9 mouse cellular contexts compared by ENCODE assay signal in genomic region chr6:48538841-48539737, GRCm38 (mm10). TPM values are rescaled to one million over a fixed set of nuclear protein-coding genes. Genes with fewer than 3 reads are reported as not detected.
DNase-seq lines count a peak whose midpoint lies in the region; ATAC-seq and TF ChIP-seq lines count a peak whose summit lies in the region.
"Had no signal": no experiment of that assay in that cellular context is flagged by ENCODE, and none has a peak within 500 bp of the region (broad histone marks: within the 10 kb centered on the region; RNA-seq: fewer than 3 reads in every experiment).

No protein-coding gene starts in this region.

- peaks cover 20% of the 10 kb centered on the region for H3K4me1 ChIP-seq in embryonic fibroblast, embryonic 13.5 days (ENCODE audit: control insufficient read depth, insufficient read depth, low read length)
- peaks cover 16% of the 10 kb centered on the region for H3K4me1 ChIP-seq in midbrain, embryonic 11.5 days (ENCODE audit: control insufficient read depth, insufficient read depth, low read length)
- peaks cover 27% of the 10 kb centered on the region for H3K4me1 ChIP-seq in small intestine, adult 2 months (ENCODE audit: control insufficient read depth, insufficient read depth, insufficient read length, low read length)

- no peak for ATAC-seq in midbrain, embryonic 11.5 days (ENCODE audit: low FRiP score)

- intact Hi-C loops in heart, postnatal 25 days (cut with DNase I): loop anchor here (5.0 kb wide), 1 partner anchor 233 kb away; the partner anchor contains the start of gene Gimap3

- no peaks in the 10 kb centered on the region for H3K36me3 ChIP-seq in midbrain, embryonic 11.5 days (ENCODE audit: control insufficient read depth, insufficient read depth, low read length)
- H3K36me3 ChIP-seq in small intestine, adult 2 months (ENCODE audit: control insufficient read depth, insufficient read depth, low read length): no peaks in the 10 kb centered on the region
- H3K36me3 ChIP-seq: limb, embryonic 13.5 days had no signal

- no peak overlapping the region for H3K4me3 ChIP-seq in embryonic fibroblast, embryonic 13.5 days (ENCODE audit: insufficient read depth, low read length)
- H3K4me3 ChIP-seq in midbrain, embryonic 11.5 days (ENCODE audit: low read depth, low read length): no peak overlapping the region
- H3K4me3 ChIP-seq in small intestine, adult 2 months (ENCODE audit: low read depth, low read length): no peak overlapping the region
- H3K4me3 ChIP-seq: limb, embryonic 13.5 days had no signal

- peak overlapping the region; percentile 95 for H3K4me2 ChIP-seq in midbrain, embryonic 11.5 days
- H3K4me2 ChIP-seq: limb, embryonic 13.5 days had no signal

- no peak for TF ChIP-seq POLR2A in embryonic fibroblast, embryonic 13.5 days (IDR thresholded peaks at IDR 0.05; ENCODE audit: low read depth, low read length)
- no peak for TF ChIP-seq POLR2A in small intestine, adult 2 months (IDR thresholded peaks at IDR 0.05; ENCODE audit: low read depth, low read length)

- peak overlapping the region; percentile 91 for H3K9ac ChIP-seq in midbrain, embryonic 11.5 days (ENCODE audit: low read length)
- H3K9ac ChIP-seq: limb, embryonic 13.5 days had no signal

- 71% methylated on average over 4 of the region's 5 CpGs for WGBS in midbrain, embryonic 11.5 days
- 79% methylated on average over 5 of the region's 5 CpGs for WGBS in small intestine, adult 2 months

- H3K27me3 ChIP-seq in midbrain, embryonic 11.5 days (ENCODE audit: control insufficient read depth, insufficient read depth, low read length): no peaks in the 10 kb centered on the region
- no peaks in the 10 kb centered on the region for H3K27me3 ChIP-seq in small intestine, adult 2 months (ENCODE audit: control insufficient read depth, insufficient read depth, low read length)

- no peaks in the 10 kb centered on the region for H3K9me3 ChIP-seq in midbrain, embryonic 11.5 days (ENCODE audit: control insufficient read depth, low read length)
- H3K9me3 ChIP-seq: limb, embryonic 13.5 days had no signal

- H3K27ac ChIP-seq in embryonic fibroblast, embryonic 13.5 days (ENCODE audit: insufficient read depth, low read length): no peak overlapping the region
- H3K27ac ChIP-seq in midbrain, embryonic 11.5 days (ENCODE audit: low read depth, low read length): no peak overlapping the region
- no peak overlapping the region for H3K27ac ChIP-seq in small intestine, adult 2 months (ENCODE audit: insufficient read depth, low read depth, low read length)
- H3K27ac ChIP-seq: limb, embryonic 13.5 days had no signal

- TF ChIP-seq CTCF in embryonic fibroblast, embryonic 13.5 days (IDR thresholded peaks at IDR 0.05; ENCODE audit: borderline replicate concordance, insufficient read depth, low read length): peak; percentile 51; the same call in 1 of the 2 replicates
- TF ChIP-seq CTCF in small intestine, adult 2 months (IDR thresholded peaks at IDR 0.05; ENCODE audit: extremely low read depth, insufficient read length, insufficient replicate concordance, low read depth, low read length): peak; percentile 19; the same call in 1 of the 2 replicates

- peak; percentile 78 for DNase-seq in heart, adult 8-10 months (ENCODE audit: low spot score)
- DNase-seq in heart, postnatal 25 days (ENCODE audit: low spot score): no peak
- DNase-seq in adrenal gland, postnatal 25 days: peak; percentile 72
- peak; percentile 86 for DNase-seq in heart, postnatal 4 days
- peak; percentile 51 to 61 for DNase-seq in layer of hippocampus, postnatal 36 days
- DNase-seq in midbrain, embryonic 11.5 days (ENCODE audit: low spot score, missing footprints): peak; percentile 90

RNA-seq across cellular contexts. Expression of gene Atp6v0e2, which starts 1.7 kb away (rescaled TPM):
- total RNA-seq in heart, adult 8-10 months (2022): 10 to 100 TPM; 18.1 to 27.4 (median 23.3) TPM
- total RNA-seq in heart, postnatal 25 days (2021): 10 to 100 TPM; 19.3 to 22.2 TPM
- total RNA-seq in adrenal gland, postnatal 25 days (2021): 51.6 and 58.2 TPM in 2 replicates
- polyA plus RNA-seq in embryonic fibroblast, embryonic 13.5 days (2011; ENCODE audit: insufficient read length, low read depth, missing spikeins): 13.9 and 18.2 TPM in 2 replicates
- 10 to 100 TPM; 14.0 to 16.4 TPM for total RNA-seq in heart, postnatal 4 days (2021)
- 100 to 1,000 TPM; 424 to 471 TPM for total RNA-seq in layer of hippocampus, postnatal 36 days (2021)
- polyA plus RNA-seq in midbrain, embryonic 11.5 days (2014; fragmentation: Nextera tagmentation; extraction: Ambion mirVana): 64.4 and 71.4 TPM in 2 replicates
- 11.8 and 26.3 TPM in 2 replicates for polyA plus RNA-seq in small intestine, adult 2 months (2012; rRNA removed)

RNA-seq across cellular contexts. Expression of gene Lrrc61, which starts 15.5 kb away (rescaled TPM):
- 10 to 100 TPM; 17.7 to 20.1 (median 18.8) TPM for total RNA-seq in heart, adult 8-10 months (2022)
- total RNA-seq in heart, postnatal 25 days (2021): 10 to 100 TPM; 15.5 to 16.5 TPM
- total RNA-seq in adrenal gland, postnatal 25 days (2021): 43.3 and 59.5 TPM in 2 replicates
- 5.5 and 9.2 TPM in 2 replicates for polyA plus RNA-seq in embryonic fibroblast, embryonic 13.5 days (2011; ENCODE audit: insufficient read length, low read depth, missing spikeins)
- total RNA-seq in heart, postnatal 4 days (2021): 1 to 10 TPM; 7.5 to 9.1 TPM
- 10 to 100 TPM; 29.4 to 35.0 TPM for total RNA-seq in layer of hippocampus, postnatal 36 days (2021)
- polyA plus RNA-seq in midbrain, embryonic 11.5 days (2014; fragmentation: Nextera tagmentation; extraction: Ambion mirVana): 15.5 and 15.9 TPM in 2 replicates
- 8.7 and 12.4 TPM in 2 replicates for polyA plus RNA-seq in small intestine, adult 2 months (2012; rRNA removed)

RNA-seq across cellular contexts. Expression of gene Rarres2, which starts 33.5 kb away (rescaled TPM):
- total RNA-seq in heart, adult 8-10 months (2022): 100 to 1,000 TPM in 1 of 4 experiments, 10 to 100 TPM in 3; 62.1 to 108 (median 77.5) TPM
- total RNA-seq in heart, postnatal 25 days (2021): 10 to 100 TPM; 73.6 to 91.2 TPM
- total RNA-seq in adrenal gland, postnatal 25 days (2021): 28.6 and 36.8 TPM in 2 replicates
- polyA plus RNA-seq in embryonic fibroblast, embryonic 13.5 days (2011; ENCODE audit: insufficient read length, low read depth, missing spikeins): 2.1 and 2.3 TPM in 2 replicates
- 10 to 100 TPM; 69.3 to 70.3 TPM for total RNA-seq in heart, postnatal 4 days (2021)
- total RNA-seq in layer of hippocampus, postnatal 36 days (2021): 10 to 100 TPM; 12.0 to 13.5 TPM
- 1.4 and 1.6 TPM in 2 replicates for polyA plus RNA-seq in midbrain, embryonic 11.5 days (2014; fragmentation: Nextera tagmentation; extraction: Ambion mirVana)
- polyA plus RNA-seq in small intestine, adult 2 months (2012; rRNA removed): 28.4 and 39.8 TPM in 2 replicates

RNA-seq across cellular contexts. Expression of gene Gm45021, which starts 50.3 kb away (rescaled TPM):
- not detected for total RNA-seq in heart, adult 8-10 months (2022)
- not detected for total RNA-seq in heart, postnatal 25 days (2021)
- not detected in 2 replicates for total RNA-seq in adrenal gland, postnatal 25 days (2021)
- polyA plus RNA-seq in embryonic fibroblast, embryonic 13.5 days (2011; ENCODE audit: insufficient read length, low read depth, missing spikeins): not detected in 2 replicates
- total RNA-seq in heart, postnatal 4 days (2021): not detected
- total RNA-seq in layer of hippocampus, postnatal 36 days (2021): not detected
- not detected in 2 replicates for polyA plus RNA-seq in midbrain, embryonic 11.5 days (2014; fragmentation: Nextera tagmentation; extraction: Ambion mirVana)
- polyA plus RNA-seq in small intestine, adult 2 months (2012; rRNA removed): not detected in 2 replicates
- polyA plus RNA-seq: limb, embryonic 13.5 days had no signal

RNA-seq across cellular contexts. Expression of gene Repin1, which starts 54.6 kb away (rescaled TPM):
- total RNA-seq in heart, adult 8-10 months (2022): 10 to 100 TPM; 35.5 to 40.9 (median 36.3) TPM
- total RNA-seq in heart, postnatal 25 days (2021): 10 to 100 TPM; 31.0 to 31.8 TPM
- 66.1 and 67.8 TPM in 2 replicates for total RNA-seq in adrenal gland, postnatal 25 days (2021)
- polyA plus RNA-seq in embryonic fibroblast, embryonic 13.5 days (2011; ENCODE audit: insufficient read length, low read depth, missing spikeins): 16.3 and 19.0 TPM in 2 replicates
- 10 to 100 TPM; 30.4 to 31.2 TPM for total RNA-seq in heart, postnatal 4 days (2021)
- 10 to 100 TPM; 43.6 to 47.5 TPM for total RNA-seq in layer of hippocampus, postnatal 36 days (2021)
- 39.9 and 44.1 TPM in 2 replicates for polyA plus RNA-seq in midbrain, embryonic 11.5 days (2014; fragmentation: Nextera tagmentation; extraction: Ambion mirVana)
- polyA plus RNA-seq in small intestine, adult 2 months (2012; rRNA removed): 8.1 and 10.2 TPM in 2 replicates
